Mouse (Mus musculus) heart, embryonic 16.5 days (tissue): Measurements from ENCODE around the gene Ppm1a. TPM values are rescaled to one million over a fixed set of nuclear protein-coding genes. Genes with fewer than 3 reads are reported as not detected.

ENCODE experiments used
- ATAC-seq: fragments of 200-750 bp; cut with Nextera tagmentation; replicated peaks from 2 replicates; pipeline ENCODE4 v1.8.0; 2017; ENCODE audit warnings: moderate number of reproducible peaks; ENCODE audit not compliant: insufficient read depth, low FRiP score; ENCODE audit errors: extremely low read depth
- H3K27ac ChIP-seq: fragments of 300-500 bp; sonication (generic); 2 replicates; pipeline ENCODE4 v1.5.1; 2014; ENCODE audit warnings: mild to moderate bottlenecking, low read length, control low read depth, moderate library complexity
- H3K27me3 ChIP-seq: fragments of 300-500 bp; sonication (generic); 2 replicates; pipeline ENCODE4 v1.6.1; 2014; ENCODE audit warnings: low read length, mixed read lengths; ENCODE audit not compliant: control insufficient read depth, insufficient read depth
- H3K36me3 ChIP-seq: fragments of 300-500 bp; sonication (generic); 2 replicates; pipeline ENCODE4 v1.6.1; 2014; ENCODE audit not compliant: control insufficient read depth, insufficient read depth
- H3K4me1 ChIP-seq: fragments of 300-500 bp; sonication (generic); 2 replicates; pipeline ENCODE4 v1.6.1; 2014; ENCODE audit warnings: low read length, mixed read lengths; ENCODE audit not compliant: control insufficient read depth, insufficient read depth
- H3K4me2 ChIP-seq: fragments of 300-500 bp; sonication (generic); 2 replicates; pipeline ENCODE4 v1.6.1; 2014; ENCODE audit warnings: low read depth, mild to moderate bottlenecking, control low read depth, low read length
- H3K4me3 ChIP-seq: fragments of 300-500 bp; sonication (generic); 2 replicates; pipeline ENCODE4 v1.5.1; 2014; ENCODE audit warnings: mild to moderate bottlenecking, control low read depth, low read length
- H3K9ac ChIP-seq: fragments of 300-500 bp; sonication (generic); 2 replicates; pipeline ENCODE4 v1.6.1; 2014; ENCODE audit warnings: low read length, control low read depth
- H3K9me3 ChIP-seq: fragments of 300-500 bp; sonication (generic); replicated peaks from 2 replicates; pipeline ENCODE4 v1.6.1; 2016; ENCODE audit warnings: low read length; ENCODE audit not compliant: control insufficient read depth
- WGBS: fragments of 180-500 bp; shearing (Covaris S2); extraction: QIAGEN DNeasy Blood & Tissue Kit; methylation state at CpG from one replicate; pipeline ENCODE4 v1.1.7; 2014; 5-methylcytosine and 5-hydroxymethylcytosine counted together
- polyA plus RNA-seq: library from polyadenylated mRNA; unstranded; fragments of >200 nt; fragmentation: Nextera tagmentation; extraction: Ambion mirVana; gene quantifications from 2 replicates; pipeline ENCODE4 v1.2.1, GENCODE M21; 2015

The Ppm1a gene
- polyA plus RNA-seq, 1 experiment from 2014 or later: 29.0 TPM

GRCm38 (mm10) chr12:72841500-72841899, 84.2 kb downstream of the Ppm1a start:
- no peak for ATAC-seq
- 80% methylated on average over 1 of the region's 1 CpGs for WGBS

GRCm38 (mm10) chr12:72843135-72843534, 85.9 kb downstream of the Ppm1a start:
- H3K4me1 ChIP-seq: peaks cover 5% of the 10 kb centered on the region
- H3K27ac ChIP-seq: no peak overlapping the region
- H3K4me3 ChIP-seq: no peak overlapping the region
- 0 out of 2 replicates have a peak, but pooled peaks cover 6% of the 10 kb centered on the region for H3K9me3 ChIP-seq
- no peak overlapping the region for H3K4me2 ChIP-seq
- 90% methylated on average over 4 of the region's 4 CpGs for WGBS
- no peak overlapping the region for H3K9ac ChIP-seq
- H3K27me3 ChIP-seq: peaks cover 7% of the 10 kb centered on the region
- no peak for ATAC-seq
- H3K36me3 ChIP-seq: no peaks in the 10 kb centered on the region

More at GRCm38 (mm10) chr12:72841500-72841899, 84.2 kb downstream of the Ppm1a start:
- Histone ChIP-seq H3K4me2 (no peak overlapping the region), H3K27ac (no peak overlapping the region), H3K9me3 (0 out of 2 replicates have a peak, but pooled peaks cover 6% of the 10 kb centered on the region), H3K4me3 (no peak overlapping the region), H3K9ac (no peak overlapping the region), H3K4me1 (peaks cover 5% of the 10 kb centered on the region), H3K36me3 (no peaks in the 10 kb centered on the region), H3K27me3 (peaks cover 1% of the 10 kb centered on the region)

- H3K9ac ChIP-seq: no peak overlapping the region; the same call in 1 of the 2 replicates
- peak overlapping the region; percentile 51; the same call in 1 of the 2 replicates for H3K27ac ChIP-seq
- 0 out of 2 replicates have a peak, but pooled peaks cover 6% of the 10 kb centered on the region for H3K9me3 ChIP-seq
- H3K36me3 ChIP-seq: no peaks in the 10 kb centered on the region
- 78% methylated on average over 4 of the region's 4 CpGs for WGBS
- peaks cover 5% of the 10 kb centered on the region for H3K4me1 ChIP-seq
- peaks cover 7% of the 10 kb centered on the region for H3K27me3 ChIP-seq
- peak overlapping the region; percentile 36; the same call in 1 of the 2 replicates for H3K4me3 ChIP-seq
- ATAC-seq: no peak
- H3K4me2 ChIP-seq: peak overlapping the region; percentile 60
These were observed 86.3 kb downstream of the Ppm1a start for GRCm38 (mm10) chr12:72843555-72843954.

- peaks cover 7% of the 10 kb centered on the region for H3K27me3 ChIP-seq
- H3K9ac ChIP-seq: peak overlapping the region; percentile 60
- 0 out of 2 replicates have a peak, but pooled peaks cover 6% of the 10 kb centered on the region for H3K9me3 ChIP-seq
- peaks cover 5% of the 10 kb centered on the region for H3K4me1 ChIP-seq
- H3K36me3 ChIP-seq: no peaks in the 10 kb centered on the region
- ATAC-seq: peak; percentile 88
- peak overlapping the region; percentile 51; the same call in 1 of the 2 replicates for H3K27ac ChIP-seq
- H3K4me3 ChIP-seq: peak overlapping the region; percentile 36
- WGBS: 15% methylated on average over 12 of the region's 12 CpGs
- H3K4me2 ChIP-seq: peak overlapping the region; percentile 60
These were observed 86.8 kb downstream of the Ppm1a start for GRCm38 (mm10) chr12:72843973-72844620.

- no peak for ATAC-seq
- Histone ChIP-seq H3K9me3 (0 out of 2 replicates have a peak, but pooled peaks cover 3% of the 10 kb centered on the region), H3K36me3 (no peaks in the 10 kb centered on the region), H3K27ac (no peak overlapping the region), H3K27me3 (peaks cover 10% of the 10 kb centered on the region), H3K4me3 (no peak overlapping the region), H3K4me2 (no peak overlapping the region), H3K9ac (no peak overlapping the region), H3K4me1 (peaks cover 5% of the 10 kb centered on the region)
- WGBS: 43% methylated on average over 10 of the region's 10 CpGs
These were observed 88.7 kb downstream of the Ppm1a start for GRCm38 (mm10) chr12:72845946-72846345.

- no peak overlapping the region for H3K9ac ChIP-seq
- H3K27ac ChIP-seq: no peak overlapping the region
- no peak for ATAC-seq
- 27% methylated on average over 7 of the region's 7 CpGs for WGBS
- no peak overlapping the region for H3K4me2 ChIP-seq
- no peak overlapping the region for H3K4me3 ChIP-seq
- H3K9me3 ChIP-seq: no peaks in the 10 kb centered on the region
- H3K36me3 ChIP-seq: no peaks in the 10 kb centered on the region
- H3K27me3 ChIP-seq: peaks cover 14% of the 10 kb centered on the region
- H3K4me1 ChIP-seq: peaks cover 5% of the 10 kb centered on the region
These were observed 90.5 kb downstream of the Ppm1a start for GRCm38 (mm10) chr12:72847725-72848124.

Other genes starting within 250 kb of the Ppm1a start
- gene Pcnx4, start 221.1 kb upstream of the Ppm1a start, polyA plus RNA-seq: 6.4 and 6.8 TPM in 2 replicates
- gene Gm4756, start 107.8 kb upstream of the Ppm1a start, polyA plus RNA-seq: not detected in 2 replicates
- 89.5 and 101 TPM in 2 replicates for gene Dhrs7, start 92.5 kb upstream of the Ppm1a start, polyA plus RNA-seq
- not detected in 2 replicates for gene Six6, start 182.4 kb downstream of the Ppm1a start, polyA plus RNA-seq
- 1.1 and 1.5 TPM in 2 replicates for gene 4930447C04Rik, start 183.3 kb downstream of the Ppm1a start, polyA plus RNA-seq